Mouse (Mus musculus) heart, embryonic 11.5 days (tissue): ENCODE measurements around the gene Rnf41. TPM values are rescaled to one million over a fixed set of nuclear protein-coding genes. Genes with fewer than 3 reads are reported as not detected.
A peak's percentile ranks its signal among the peaks of the same experiment; 100 is the strongest.

Source experiments
- ATAC-seq: fragments of 200-750 bp; cut with Nextera tagmentation; replicated peaks from 2 replicates; pipeline ENCODE4 v1.8.0; 2017; ENCODE audit warnings: moderate library complexity; ENCODE audit not compliant: insufficient number of reproducible peaks, low FRiP score, low TSS enrichment
- H3K27ac ChIP-seq: fragments of 300-500 bp; sonication (generic); 2 replicates; pipeline ENCODE4 v1.5.1; 2014; ENCODE audit warnings: mild to moderate bottlenecking, low read depth, low read length
- H3K27me3 ChIP-seq: fragments of 300-500 bp; sonication (generic); 2 replicates; pipeline ENCODE4 v1.6.1; 2014; ENCODE audit warnings: mild to moderate bottlenecking, low read length, mixed read lengths; ENCODE audit not compliant: control insufficient read depth, insufficient read depth
- H3K36me3 ChIP-seq: fragments of 300-500 bp; sonication (generic); 2 replicates; pipeline ENCODE4 v1.6.1; 2014; ENCODE audit warnings: mild to moderate bottlenecking, low read length, moderate library complexity, mixed read lengths; ENCODE audit not compliant: control insufficient read depth, insufficient read depth
- H3K4me1 ChIP-seq: fragments of 300-500 bp; sonication (generic); 2 replicates; pipeline ENCODE4 v1.6.1; 2014; ENCODE audit warnings: low read length; ENCODE audit not compliant: control insufficient read depth, insufficient read depth
- H3K4me2 ChIP-seq: fragments of 300-500 bp; sonication (generic); 2 replicates; pipeline ENCODE4 v1.6.1; 2014; ENCODE audit warnings: mild to moderate bottlenecking, moderate library complexity
- H3K4me3 ChIP-seq: fragments of 300-500 bp; sonication (generic); 2 replicates; pipeline ENCODE4 v1.5.1; 2014; ENCODE audit warnings: low read depth, low read length
- H3K9ac ChIP-seq: fragments of 300-500 bp; sonication (generic); 2 replicates; pipeline ENCODE4 v1.6.1; 2014; ENCODE audit warnings: mild to moderate bottlenecking, low read depth, low read length, moderate library complexity
- H3K9me3 ChIP-seq: fragments of 300-500 bp; sonication (generic); replicated peaks from 2 replicates; pipeline ENCODE4 v1.6.1; 2016; ENCODE audit warnings: low read length; ENCODE audit not compliant: control insufficient read depth
- WGBS: fragments of 180-500 bp; shearing (Covaris S2); extraction: QIAGEN DNeasy Blood & Tissue Kit; methylation state at CpG from one replicate; pipeline ENCODE4 v1.1.7; 2014; ENCODE audit not compliant: insufficient replicate concordance; 5-methylcytosine and 5-hydroxymethylcytosine counted together
- microRNA-seq: library from miRNA; unstranded; fragments of <30 nt; microRNA quantifications from one replicate; pipeline ENCODE4, GENCODE M21; 2016; ENCODE audit warnings: borderline number of aligned reads
- polyA plus RNA-seq: library from polyadenylated mRNA; unstranded; fragments of >200 nt; fragmentation: Nextera tagmentation; extraction: Ambion mirVana; gene quantifications from 2 replicates; pipeline ENCODE4 v1.2.1, GENCODE M21; 2014

The Rnf41 gene
- polyA plus RNA-seq, 1 experiment from 2014 or later = 24.5 TPM

GRCm38 (mm10) chr10:128489785-128490184 lies 78.3 kb downstream of the Rnf41 start:
- Histone ChIP-seq H3K4me1 (peaks cover 30% of the 10 kb centered on the region), H3K27ac (peak overlapping the region; percentile 97), H3K4me2 (peak overlapping the region; percentile 87), H3K27me3 (no peaks in the 10 kb centered on the region), H3K4me3 (no peak overlapping the region; the same call in 1 of the 2 replicates), H3K9me3 (no peaks in the 10 kb centered on the region), H3K36me3 (peaks cover 38% of the 10 kb centered on the region), H3K9ac (peak overlapping the region; percentile 59)
- WGBS = 36% methylated on average over 4 of the region's 4 CpGs
- ATAC-seq = no peak

- Histone ChIP-seq H3K36me3 (peaks cover 38% of the 10 kb centered on the region), H3K27me3 (no peaks in the 10 kb centered on the region), H3K27ac (peak overlapping the region; percentile 97), H3K4me2 (peak overlapping the region; percentile 87), H3K4me3 (no peak overlapping the region; the same call in 1 of the 2 replicates), H3K9me3 (no peaks in the 10 kb centered on the region), H3K9ac (peak overlapping the region; percentile 59), H3K4me1 (peaks cover 35% of the 10 kb centered on the region)
- 32% methylated on average over 5 of the region's 5 CpGs for WGBS
- no peak for ATAC-seq
These were observed 78.8 kb downstream of the Rnf41 start for GRCm38 (mm10) chr10:128490232-128490631.

GRCm38 (mm10) chr10:128490912-128491311 lies 79.5 kb downstream of the Rnf41 start:
- Histone ChIP-seq H3K4me1 (peaks cover 38% of the 10 kb centered on the region), H3K27me3 (no peaks in the 10 kb centered on the region), H3K9ac (peak overlapping the region; percentile 98), H3K4me3 (peak overlapping the region; percentile 94), H3K4me2 (peak overlapping the region; percentile 87), H3K9me3 (no peaks in the 10 kb centered on the region), H3K27ac (peak overlapping the region; percentile 97), H3K36me3 (peaks cover 34% of the 10 kb centered on the region)
- no peak for ATAC-seq
- WGBS = 30% methylated on average over 5 of the region's 5 CpGs

Small RNA genes within 50 kb of the gene (microRNA-seq; reads per million reads assigned to microRNA genes)
- not detected for gene Gm25361
- gene Gm26308 = not detected
- gene Mir6914 = 0.75 reads per million, percentile 6 among the genes with 10 or more reads in this experiment
- 1.0 reads per million, percentile 13 among the genes with 10 or more reads in this experiment for gene Mir6915
- 0.81 reads per million, percentile 9 among the genes with 10 or more reads in this experiment for gene Mir8105

Other genes with a start within 250 kb of the Rnf41 start
- gene Rbms2, start 231.4 kb upstream of the Rnf41 start, polyA plus RNA-seq = 36.1 and 38.5 TPM in 2 replicates
- gene Gls2, start 217.2 kb upstream of the Rnf41 start, polyA plus RNA-seq = 0.89 and 1.3 TPM in 2 replicates
- 40.4 and 41.4 TPM in 2 replicates for gene Spryd4, start 199.8 kb upstream of the Rnf41 start, polyA plus RNA-seq
- not detected in 2 replicates for gene Mip, start 185.8 kb upstream of the Rnf41 start, polyA plus RNA-seq
- 33.1 and 34.2 TPM in 2 replicates for gene Timeless, start 179.6 kb upstream of the Rnf41 start, polyA plus RNA-seq
- gene Apon, start 157.6 kb upstream of the Rnf41 start, polyA plus RNA-seq = 0.24 TPM in 1 of 2 replicates, not detected in the other
- 0.49 TPM in 1 of 2 replicates, not detected in the other for gene Apof, start 143.0 kb upstream of the Rnf41 start, polyA plus RNA-seq
- gene Stat2, start 141.1 kb upstream of the Rnf41 start, polyA plus RNA-seq = 8.6 and 11.0 TPM in 2 replicates
- gene Il23a, start 112.9 kb upstream of the Rnf41 start, polyA plus RNA-seq = 0.86 and 0.89 TPM in 2 replicates
- 25.9 and 27.7 TPM in 2 replicates for gene Pan2, start 108.3 kb upstream of the Rnf41 start, polyA plus RNA-seq
- gene Cnpy2, start 89.2 kb upstream of the Rnf41 start, polyA plus RNA-seq = 206 and 224 TPM in 2 replicates
- gene Cs, start 73.9 kb upstream of the Rnf41 start, polyA plus RNA-seq = 424 and 466 TPM in 2 replicates
- gene Coq10a, start 42.7 kb upstream of the Rnf41 start, polyA plus RNA-seq = 12.6 and 14.0 TPM in 2 replicates
- 9.3 and 11.7 TPM in 2 replicates for gene Ankrd52, start 34.5 kb upstream of the Rnf41 start, polyA plus RNA-seq
- gene Slc39a5, start 10.4 kb upstream of the Rnf41 start, polyA plus RNA-seq = 0.52 TPM in 1 of 2 replicates, not detected in the other
- 61.6 and 70.8 TPM in 2 replicates for gene Nabp2, start 165 bp upstream of the Rnf41 start, polyA plus RNA-seq
- gene Smarcc2, start 47.6 kb downstream of the Rnf41 start, polyA plus RNA-seq = 70.8 and 82.8 TPM in 2 replicates
- 1,242 and 1,345 TPM in 2 replicates for gene Myl6, start 82.5 kb downstream of the Rnf41 start, polyA plus RNA-seq
- 3.3 and 5.4 TPM in 2 replicates for gene Myl6b, start 87.0 kb downstream of the Rnf41 start, polyA plus RNA-seq
- 14.5 and 18.7 TPM in 2 replicates for gene Esyt1, start 114.2 kb downstream of the Rnf41 start, polyA plus RNA-seq
- gene Zc3h10, start 136.1 kb downstream of the Rnf41 start, polyA plus RNA-seq = 7.7 and 8.0 TPM in 2 replicates
- 2,515 and 2,664 TPM in 2 replicates for gene Rpl41, start 137.6 kb downstream of the Rnf41 start, polyA plus RNA-seq
- 162 and 163 TPM in 2 replicates for gene Pa2g4, start 154.3 kb downstream of the Rnf41 start, polyA plus RNA-seq
- gene Erbb3, start 178.0 kb downstream of the Rnf41 start, polyA plus RNA-seq = 5.8 and 9.1 TPM in 2 replicates
- 551 and 604 TPM in 2 replicates for gene Rps26, start 215.1 kb downstream of the Rnf41 start, polyA plus RNA-seq
- 1.9 and 2.3 TPM in 2 replicates for gene Ikzf4, start 234.3 kb downstream of the Rnf41 start, polyA plus RNA-seq